Comparison of ENCODE assay signal across 12 mouse cellular contexts in genomic region chr11:117224804-117225203, GRCm38 (mm10). TPM values are rescaled to one million over a fixed set of nuclear protein-coding genes. Genes with fewer than 3 reads are reported as not detected.
DNase-seq lines count a peak whose midpoint lies in the region; ATAC-seq and TF ChIP-seq lines count a peak whose summit lies in the region.
"Had no signal": no experiment of that assay in that cellular context is flagged by ENCODE, and none has a peak within 500 bp of the region (broad histone marks: within the 10 kb centered on the region; RNA-seq: fewer than 3 reads in every experiment).

No protein-coding gene starts in this region.

- TF ChIP-seq POLR2A in lung, adult 2 months (IDR thresholded peaks at IDR 0.05; ENCODE audit: borderline replicate concordance, extremely low read depth, low read depth, low read length) = no peak
- no peak for TF ChIP-seq POLR2A in bone marrow, adult 2 months (IDR thresholded peaks at IDR 0.05; ENCODE audit: borderline replicate concordance, control insufficient read depth, low read depth, low read length)

- H3K9ac ChIP-seq in heart, postnatal 0 days (replicated peaks; ENCODE audit: low read depth, low read length) = no peak overlapping the region
- no peak overlapping the region for H3K9ac ChIP-seq in lung, embryonic 16.5 days (ENCODE audit: low read length)
- H3K9ac ChIP-seq in stomach, embryonic 14.5 days (replicated peaks; ENCODE audit: low read depth, low read length) = no peak overlapping the region
- no peak overlapping the region for H3K9ac ChIP-seq in midbrain, embryonic 13.5 days (replicated peaks)

- peak; percentile 33; the same call in 1 of the 2 replicates for ATAC-seq in heart, postnatal 0 days (ENCODE audit: insufficient read depth, low read depth)
- no peak for ATAC-seq in lung, embryonic 16.5 days (ENCODE audit: low read depth)
- ATAC-seq in stomach, embryonic 14.5 days (ENCODE audit: insufficient number of reproducible peaks, insufficient read depth, low FRiP score, low read depth) = no peak
- ATAC-seq in midbrain, embryonic 13.5 days = no peak
- ATAC-seq: midbrain, embryonic 16.5 days had no signal

- H3K9me3 ChIP-seq in heart, postnatal 0 days (replicated peaks; ENCODE audit: control insufficient read depth, low read length) = no peaks in the 10 kb centered on the region
- no peaks in the 10 kb centered on the region for H3K9me3 ChIP-seq in lung, embryonic 16.5 days (ENCODE audit: control insufficient read depth, low read length)
- no peaks in the 10 kb centered on the region for H3K9me3 ChIP-seq in stomach, embryonic 14.5 days (ENCODE audit: control insufficient read depth, low read depth, low read length)
- no peaks in the 10 kb centered on the region for H3K9me3 ChIP-seq in midbrain, embryonic 13.5 days

- H3K36me3 ChIP-seq in heart, postnatal 0 days (replicated peaks; ENCODE audit: control insufficient read depth, insufficient read depth, low read length) = no peaks in the 10 kb centered on the region
- no peaks in the 10 kb centered on the region for H3K36me3 ChIP-seq in lung, embryonic 16.5 days (ENCODE audit: control insufficient read depth, insufficient read depth, low read length)
- no peaks in the 10 kb centered on the region for H3K36me3 ChIP-seq in stomach, embryonic 14.5 days (ENCODE audit: control insufficient read depth, insufficient read depth, low read length)
- H3K36me3 ChIP-seq in midbrain, embryonic 13.5 days = no peaks in the 10 kb centered on the region

- H3K4me3 ChIP-seq in heart, postnatal 0 days (ENCODE audit: low read depth, low read length) = no peak overlapping the region
- no peak overlapping the region for H3K4me3 ChIP-seq in lung, embryonic 16.5 days (ENCODE audit: low read length)
- no peak overlapping the region for H3K4me3 ChIP-seq in lung, adult 2 months (replicated peaks; ENCODE audit: extremely low read depth, low read depth, low read length)
- H3K4me3 ChIP-seq in bone marrow, adult 2 months (replicated peaks; ENCODE audit: control insufficient read depth, low read depth, low read length) = no peak overlapping the region
- no peak overlapping the region for H3K4me3 ChIP-seq in stomach, embryonic 14.5 days (ENCODE audit: low read depth, low read length)
- no peak overlapping the region for H3K4me3 ChIP-seq in midbrain, embryonic 13.5 days (replicated peaks)

- H3K27me3 ChIP-seq in heart, postnatal 0 days (ENCODE audit: control insufficient read depth, insufficient read depth, low read length) = no peaks in the 10 kb centered on the region
- H3K27me3 ChIP-seq in lung, embryonic 16.5 days (ENCODE audit: control insufficient read depth, insufficient read depth, low read depth, low read length) = no peaks in the 10 kb centered on the region
- H3K27me3 ChIP-seq in stomach, embryonic 14.5 days (ENCODE audit: control insufficient read depth, insufficient read depth, low read length) = no peaks in the 10 kb centered on the region
- H3K27me3 ChIP-seq in midbrain, embryonic 13.5 days = no peaks in the 10 kb centered on the region

- intact Hi-C loops in heart, postnatal 10 days (cut with DNase I) = no loop called here

- TF ChIP-seq EP300 in heart, postnatal 0 days (IDR thresholded peaks at IDR 0.05; ENCODE audit: low read depth) = no peak

- 53% methylated on average over 4 of the region's 4 CpGs for WGBS in heart, postnatal 0 days
- 40% methylated on average over 4 of the region's 4 CpGs for WGBS in lung, embryonic 16.5 days
- WGBS in lung, adult 2 months = 56% methylated on average over 4 of the region's 4 CpGs
- 67% methylated on average over 4 of the region's 4 CpGs for WGBS in bone marrow, adult 2 months
- 55% methylated on average over 4 of the region's 4 CpGs for WGBS in stomach, embryonic 14.5 days
- WGBS in midbrain, embryonic 13.5 days = 54% methylated on average over 4 of the region's 4 CpGs

- H3K4me1 ChIP-seq in heart, postnatal 0 days (ENCODE audit: control insufficient read depth, insufficient read depth) = no peaks in the 10 kb centered on the region
- H3K4me1 ChIP-seq in lung, embryonic 16.5 days (replicated peaks; ENCODE audit: control insufficient read depth, insufficient read depth, low read length) = peaks cover 22% of the 10 kb centered on the region
- H3K4me1 ChIP-seq in lung, adult 2 months (ENCODE audit: control insufficient read depth, insufficient read depth, low read length) = no peaks in the 10 kb centered on the region
- no peaks in the 10 kb centered on the region for H3K4me1 ChIP-seq in bone marrow, adult 2 months (ENCODE audit: control insufficient read depth, insufficient read depth, low read length)
- H3K4me1 ChIP-seq in stomach, embryonic 14.5 days (ENCODE audit: control insufficient read depth, insufficient read depth, low read length) = peaks cover 14% of the 10 kb centered on the region; the same call in 1 of the 2 replicates
- no peaks in the 10 kb centered on the region for H3K4me1 ChIP-seq in midbrain, embryonic 13.5 days (replicated peaks)

- DNase-seq in heart, postnatal 0 days (ENCODE audit: low spot score) = no peak
- no peak for DNase-seq in heart, postnatal 10 days
- DNase-seq in lung, adult 2 months = no peak
- DNase-seq in urinary bladder, postnatal 10 days (ENCODE audit: low spot score) = no peak
- DNase-seq: heart, postnatal 14 days; lung, postnatal 10 days; thymus, adult 2 months had no signal

- TF ChIP-seq CTCF in heart, postnatal 0 days (IDR thresholded peaks at IDR 0.05; ENCODE audit: low read depth) = no peak
- no peak; the same call in 1 of the 2 replicates for TF ChIP-seq CTCF in lung, adult 2 months (IDR thresholded peaks at IDR 0.05; ENCODE audit: insufficient read depth, low read length)
- peak; percentile 17; the same call in 1 of the 2 replicates for TF ChIP-seq CTCF in bone marrow, adult 2 months (IDR thresholded peaks at IDR 0.05; ENCODE audit: control insufficient read depth, insufficient read depth, low read length)

- H3K4me2 ChIP-seq in heart, postnatal 0 days (ENCODE audit: low read depth, low read length) = no peak overlapping the region
- H3K4me2 ChIP-seq in lung, embryonic 16.5 days (ENCODE audit: low read depth, low read length) = no peak overlapping the region
- no peak overlapping the region for H3K4me2 ChIP-seq in stomach, embryonic 14.5 days (replicated peaks; ENCODE audit: low read depth, low read length)
- H3K4me2 ChIP-seq in midbrain, embryonic 13.5 days (replicated peaks) = no peak overlapping the region

- no peak overlapping the region for H3K27ac ChIP-seq in heart, postnatal 0 days (ENCODE audit: low read depth)
- H3K27ac ChIP-seq in lung, embryonic 16.5 days (ENCODE audit: low read length) = peak overlapping the region; percentile 18; the same call in 1 of the 2 replicates
- H3K27ac ChIP-seq in bone marrow, adult 2 months (ENCODE audit: control insufficient read depth, insufficient read depth, low read depth, low read length, poor library complexity) = no peak overlapping the region
- H3K27ac ChIP-seq in stomach, embryonic 14.5 days (ENCODE audit: low read length) = peak overlapping the region; percentile 10; the same call in 1 of the 2 replicates
- no peak overlapping the region for H3K27ac ChIP-seq in midbrain, embryonic 13.5 days

RNA-seq across cellular contexts. Expression of gene Sept9, which starts 25.3 kb away (rescaled TPM):
- 57.8 and 64.2 TPM in 2 replicates for total RNA-seq in heart, postnatal 0 days (2014; rRNA removed; ENCODE audit: low replicate concordance)
- polyA plus RNA-seq in heart, postnatal 0 days (2015; fragmentation: Nextera tagmentation; extraction: Ambion mirVana) = 30.5 and 31.6 TPM in 2 replicates
- total RNA-seq in heart, postnatal 10 days (2021) = 10 to 100 TPM; 70.0 to 71.1 TPM
- 128 and 139 TPM in 2 replicates for polyA plus RNA-seq in lung, embryonic 16.5 days (2015; fragmentation: Nextera tagmentation; extraction: Ambion mirVana)
- polyA plus RNA-seq in lung, adult 2 months (2012; rRNA removed) = 35.1 and 41.4 TPM in 2 replicates
- 31.1 and 51.6 TPM in 2 replicates for polyA plus RNA-seq in bone marrow, adult 2 months (2011; ENCODE audit: insufficient read depth, insufficient read length, low replicate concordance, missing spikeins)
- polyA plus RNA-seq in stomach, embryonic 14.5 days (2014; fragmentation: Nextera tagmentation; extraction: Ambion mirVana) = 106 and 109 TPM in 2 replicates
- 121 and 125 TPM in 2 replicates for polyA plus RNA-seq in midbrain, embryonic 13.5 days (2015; fragmentation: Nextera tagmentation; extraction: Ambion mirVana)

Comparison
In these comparisons a context has a peak if more than half of its experiments do, and no peak if none do; other contexts are left out.
1. H3K27ac ChIP-seq: peak in lung, embryonic 16.5 days (single experiment) and stomach, embryonic 14.5 days (single experiment); none in heart, postnatal 0 days (single experiment), bone marrow, adult 2 months (single experiment) and midbrain, embryonic 13.5 days (single experiment).